Mouse (Mus musculus) hindbrain, embryonic 15.5 days (tissue): ENCODE results near the gene Cxcr6. TPM values are rescaled to one million over a fixed set of nuclear protein-coding genes. Genes with fewer than 3 reads are reported as not detected.

ENCODE experiments used
- ATAC-seq: fragments of 200-750 bp; cut with Nextera tagmentation; 2 replicates; pipeline ENCODE4 v1.8.0; 2017; ENCODE audit warnings: low read depth, moderate number of reproducible peaks, moderate TSS enrichment; ENCODE audit not compliant: low FRiP score
- H3K27ac ChIP-seq: fragments of 300-500 bp; sonication (generic); replicated peaks from 2 replicates; pipeline ENCODE4 v1.5.1; 2015; ENCODE audit warnings: mild to moderate bottlenecking, inconsistent platforms
- H3K27me3 ChIP-seq: fragments of 300-500 bp; sonication (generic); 2 replicates; pipeline ENCODE4 v1.6.1; 2015; ENCODE audit warnings: control low read depth, inconsistent platforms
- H3K36me3 ChIP-seq: fragments of 300-500 bp; sonication (generic); 2 replicates; pipeline ENCODE4 v1.6.1; 2015; ENCODE audit warnings: control low read depth, inconsistent platforms
- H3K4me1 ChIP-seq: fragments of 300-500 bp; sonication (generic); replicated peaks from 2 replicates; pipeline ENCODE4 v1.6.1; 2015; ENCODE audit warnings: control low read depth, inconsistent platforms
- H3K4me2 ChIP-seq: fragments of 300-500 bp; sonication (generic); 2 replicates; pipeline ENCODE4 v1.6.1; 2015; ENCODE audit warnings: moderate library complexity, mild to moderate bottlenecking, inconsistent platforms
- H3K4me3 ChIP-seq: fragments of 300-500 bp; sonication (generic); 2 replicates; pipeline ENCODE4 v1.5.1; 2015; ENCODE audit warnings: mild to moderate bottlenecking, inconsistent platforms
- H3K9ac ChIP-seq: fragments of 300-500 bp; sonication (generic); 2 replicates; pipeline ENCODE4 v1.6.1; 2015; ENCODE audit warnings: inconsistent platforms
- H3K9me3 ChIP-seq: fragments of 300-500 bp; sonication (generic); 2 replicates; pipeline ENCODE4 v1.6.1; 2016; ENCODE audit warnings: control low read depth, inconsistent platforms
- WGBS: fragments of 180-500 bp; shearing (Covaris S2); methylation state at CpG from one replicate; pipeline ENCODE4 v1.1.7; 2015; 5-methylcytosine and 5-hydroxymethylcytosine counted together
- polyA plus RNA-seq: library from polyadenylated mRNA; unstranded; fragments of >200 nt; fragmentation: Nextera tagmentation; extraction: Ambion mirVana; gene quantifications from 2 replicates; pipeline ENCODE4 v1.2.1, GENCODE M21; 2015

Cxcr6 gene
- polyA plus RNA-seq, 1 experiment from 2014 or later = 0.25 TPM

- no peak for ATAC-seq
- Histone ChIP-seq H3K27ac (no peak overlapping the region), H3K9me3 (no peaks in the 10 kb centered on the region), H3K4me2 (no peak overlapping the region), H3K27me3 (no peaks in the 10 kb centered on the region), H3K9ac (no peak overlapping the region), H3K4me3 (no peak overlapping the region), H3K4me1 (no peaks in the 10 kb centered on the region), H3K36me3 (peaks cover 41% of the 10 kb centered on the region)
- WGBS = 91% methylated on average over 4 of the region's 4 CpGs
These were observed 22.6 kb downstream of the Cxcr6 start for GRCm38 (mm10) chr9:123828916-123829315.

- no peak for ATAC-seq
- 95% methylated on average over 3 of the region's 3 CpGs for WGBS
- peaks cover 19% of the 10 kb centered on the region for H3K36me3 ChIP-seq
These were observed 29.6 kb downstream of the Cxcr6 start for GRCm38 (mm10) chr9:123835851-123836250.

GRCm38 (mm10) chr9:123840243-123840642, 34.0 kb downstream of the Cxcr6 start:
- H3K36me3 ChIP-seq = peaks cover 14% of the 10 kb centered on the region
- ATAC-seq = no peak
- no peaks in the 10 kb centered on the region for H3K9me3 ChIP-seq
- H3K27me3 ChIP-seq = no peaks in the 10 kb centered on the region
- H3K27ac ChIP-seq = no peak overlapping the region
- WGBS = 94% methylated on average over 6 of the region's 6 CpGs
- no peaks in the 10 kb centered on the region for H3K4me1 ChIP-seq
- H3K4me3 ChIP-seq = no peak overlapping the region
- H3K9ac ChIP-seq = no peak overlapping the region
- no peak overlapping the region for H3K4me2 ChIP-seq

More at GRCm38 (mm10) chr9:123835851-123836250, 29.6 kb downstream of the Cxcr6 start:
- H3K27ac ChIP-seq = no peak overlapping the region
- no peaks in the 10 kb centered on the region for H3K9me3 ChIP-seq
- no peaks in the 10 kb centered on the region for H3K27me3 ChIP-seq
- H3K4me1 ChIP-seq = no peaks in the 10 kb centered on the region
- H3K9ac ChIP-seq = no peak overlapping the region
- H3K4me3 ChIP-seq = no peak overlapping the region
- no peak overlapping the region for H3K4me2 ChIP-seq

GRCm38 (mm10) chr9:123844468-123844867, 38.2 kb downstream of the Cxcr6 start:
- WGBS = 94% methylated on average over 3 of the region's 3 CpGs
- Histone ChIP-seq H3K27me3 (no peaks in the 10 kb centered on the region), H3K9ac (no peak overlapping the region), H3K27ac (no peak overlapping the region), H3K4me3 (no peak overlapping the region), H3K4me2 (no peak overlapping the region), H3K4me1 (no peaks in the 10 kb centered on the region), H3K36me3 (no peaks in the 10 kb centered on the region), H3K9me3 (no peaks in the 10 kb centered on the region)
- ATAC-seq = no peak

GRCm38 (mm10) chr9:123845120-123845519, 38.8 kb downstream of the Cxcr6 start:
- no peaks in the 10 kb centered on the region for H3K27me3 ChIP-seq
- 79% methylated on average over 3 of the region's 3 CpGs for WGBS
- H3K27ac ChIP-seq = no peak overlapping the region
- H3K4me3 ChIP-seq = no peak overlapping the region
- no peaks in the 10 kb centered on the region for H3K9me3 ChIP-seq
- no peak overlapping the region for H3K9ac ChIP-seq
- H3K4me2 ChIP-seq = no peak overlapping the region
- ATAC-seq = no peak
- no peaks in the 10 kb centered on the region; the same call in 1 of the 2 replicates for H3K4me1 ChIP-seq
- no peaks in the 10 kb centered on the region for H3K36me3 ChIP-seq

- peaks cover 8% of the 10 kb centered on the region for H3K4me1 ChIP-seq
- H3K4me2 ChIP-seq = no peak overlapping the region
- H3K9ac ChIP-seq = no peak overlapping the region
- no peak for ATAC-seq
- no peak overlapping the region for H3K27ac ChIP-seq
- 93% methylated on average over 1 of the region's 1 CpGs for WGBS
- H3K4me3 ChIP-seq = no peak overlapping the region
- no peaks in the 10 kb centered on the region for H3K27me3 ChIP-seq
- no peaks in the 10 kb centered on the region for H3K9me3 ChIP-seq
- no peaks in the 10 kb centered on the region for H3K36me3 ChIP-seq
These were observed 40.2 kb downstream of the Cxcr6 start for GRCm38 (mm10) chr9:123846490-123846889.

- Histone ChIP-seq H3K9me3 (no peaks in the 10 kb centered on the region), H3K4me1 (peaks cover 12% of the 10 kb centered on the region), H3K4me2 (peak overlapping the region; percentile 91), H3K9ac (no peak overlapping the region), H3K36me3 (no peaks in the 10 kb centered on the region), H3K4me3 (no peak overlapping the region), H3K27me3 (no peaks in the 10 kb centered on the region), H3K27ac (peak overlapping the region; percentile 83; the same call in 1 of the 2 replicates)
- 68% methylated on average over 2 of the region's 2 CpGs for WGBS
- ATAC-seq = no peak
These were observed 43.9 kb downstream of the Cxcr6 start for GRCm38 (mm10) chr9:123849976-123850695.

GRCm38 (mm10) chr9:123850705-123851061, 44.4 kb downstream of the Cxcr6 start:
- Histone ChIP-seq H3K4me2 (peak overlapping the region; percentile 91), H3K4me3 (peak overlapping the region; percentile 70), H3K9me3 (no peaks in the 10 kb centered on the region), H3K36me3 (no peaks in the 10 kb centered on the region), H3K27me3 (no peaks in the 10 kb centered on the region), H3K9ac (peak overlapping the region; percentile 52; the same call in 1 of the 2 replicates), H3K27ac (peak overlapping the region; percentile 83), H3K4me1 (peaks cover 12% of the 10 kb centered on the region)
- ATAC-seq = no peak
- 18% methylated on average over 2 of the region's 2 CpGs for WGBS

- H3K4me2 ChIP-seq = peak overlapping the region; percentile 91
These were observed 44.9 kb downstream of the Cxcr6 start for GRCm38 (mm10) chr9:123851062-123851712.

GRCm38 (mm10) chr9:123851713-123852448, 45.6 kb downstream of the Cxcr6 start, which contains the start of gene Fyco1:
Gene Fyco1, minus strand, starts transcription at chr9:123851899.
- Histone ChIP-seq H3K4me1 (peaks cover 12% of the 10 kb centered on the region), H3K9me3 (no peaks in the 10 kb centered on the region), H3K36me3 (no peaks in the 10 kb centered on the region), H3K27me3 (no peaks in the 10 kb centered on the region), H3K27ac (peak within 1 kb of the TSS; percentile 83), H3K9ac (peak within 1 kb of the TSS; percentile 52), H3K4me3 (peak within 1 kb of the TSS; percentile 70), H3K4me2 (peak within 1 kb of the TSS; percentile 91)
- peak; percentile 98 for ATAC-seq
- under 1% methylated on average over 47 of the region's 47 CpGs for WGBS

More at GRCm38 (mm10) chr9:123851062-123851712, 44.9 kb downstream of the Cxcr6 start:
- ATAC-seq = peak; percentile 79
- no peaks in the 10 kb centered on the region for H3K9me3 ChIP-seq
- H3K27ac ChIP-seq = peak overlapping the region; percentile 83
- H3K36me3 ChIP-seq = no peaks in the 10 kb centered on the region
- WGBS = under 1% methylated on average over 27 of the region's 27 CpGs
- peak overlapping the region; percentile 52 for H3K9ac ChIP-seq
- peaks cover 12% of the 10 kb centered on the region for H3K4me1 ChIP-seq
- no peaks in the 10 kb centered on the region for H3K27me3 ChIP-seq
- peak overlapping the region; percentile 70 for H3K4me3 ChIP-seq

GRCm38 (mm10) chr9:123852449-123853390, 46.4 kb downstream of the Cxcr6 start:
- ATAC-seq = peak; percentile 35
- Histone ChIP-seq H3K9ac (peak overlapping the region; percentile 24), H3K27ac (peak overlapping the region; percentile 71), H3K27me3 (no peaks in the 10 kb centered on the region), H3K4me2 (peak overlapping the region; percentile 57), H3K9me3 (no peaks in the 10 kb centered on the region), H3K36me3 (no peaks in the 10 kb centered on the region), H3K4me1 (peaks cover 12% of the 10 kb centered on the region), H3K4me3 (peak overlapping the region; percentile 70)
- WGBS = 62% methylated on average over 5 of the region's 5 CpGs
